Mouse (Mus musculus): Measurements from ENCODE around the gene Btbd3.

DNA sequence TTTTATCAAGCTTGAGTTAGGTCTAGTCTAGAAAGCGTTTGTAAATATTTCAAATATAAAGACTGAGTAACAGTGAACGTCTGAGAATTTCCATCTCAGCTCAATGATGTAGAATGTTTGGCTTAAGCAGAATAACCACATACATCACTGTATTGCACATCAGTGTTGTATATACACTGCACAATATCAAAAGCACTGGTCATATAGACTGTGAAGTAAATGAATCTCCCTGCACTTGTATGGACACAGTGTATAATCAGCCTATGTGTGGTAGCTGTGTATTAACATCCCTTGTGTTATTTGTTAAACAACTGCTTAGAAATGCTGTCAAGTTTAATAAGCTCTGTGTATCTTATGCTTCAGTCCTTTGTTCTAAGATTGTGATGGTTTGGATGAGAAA lies 49.9 kb downstream of the Btbd3 start:
- TF ChIP-seq CTCF (IDR thresholded peaks at IDR 0.05; ENCODE audit: low read depth), result no peak
- TF ChIP-seq EP300 (optimal IDR thresholded peaks at IDR 0.05), result no peak
